Mouse (Mus musculus) stomach, embryonic 15.5 days (tissue): ENCODE results near the gene Hspe1. TPM values are rescaled to one million over a fixed set of nuclear protein-coding genes. Genes with fewer than 3 reads are reported as not detected.

ENCODE experiments used
- ATAC-seq: fragments of 200-750 bp; cut with Nextera tagmentation; 2 replicates; pipeline ENCODE4 v1.8.0; 2017; ENCODE audit warnings: low read depth, moderate number of reproducible peaks, moderate TSS enrichment; ENCODE audit not compliant: insufficient read depth, low FRiP score
- H3K27ac ChIP-seq: fragments of 300-500 bp; sonication (generic); 2 replicates; pipeline ENCODE4 v1.5.1; 2015; ENCODE audit warnings: mild to moderate bottlenecking, inconsistent platforms
- H3K27me3 ChIP-seq: fragments of 300-500 bp; sonication (generic); replicated peaks from 2 replicates; pipeline ENCODE4 v1.6.1; 2015; ENCODE audit warnings: inconsistent platforms
- H3K36me3 ChIP-seq: fragments of 300-500 bp; sonication (generic); 2 replicates; pipeline ENCODE4 v1.6.1; 2015; ENCODE audit warnings: inconsistent platforms
- H3K4me1 ChIP-seq: fragments of 300-500 bp; sonication (generic); 2 replicates; pipeline ENCODE4 v1.6.1; 2015; ENCODE audit warnings: inconsistent platforms
- H3K4me2 ChIP-seq: fragments of 300-500 bp; sonication (generic); 2 replicates; pipeline ENCODE4 v1.6.1; 2015; ENCODE audit warnings: mild to moderate bottlenecking, inconsistent platforms
- H3K4me3 ChIP-seq: fragments of 300-500 bp; sonication (generic); replicated peaks from 2 replicates; pipeline ENCODE4 v1.5.1; 2015; ENCODE audit warnings: inconsistent platforms
- H3K9ac ChIP-seq: fragments of 300-500 bp; sonication (generic); 2 replicates; pipeline ENCODE4 v1.6.1; 2015; ENCODE audit warnings: inconsistent platforms
- H3K9me3 ChIP-seq: fragments of 300-500 bp; sonication (generic); 2 replicates; pipeline ENCODE4 v1.6.1; 2016; ENCODE audit warnings: inconsistent platforms
- WGBS: fragments of 180-500 bp; shearing (Covaris S2); methylation state at CpG from one replicate; pipeline ENCODE4 v1.1.7; 2015; 5-methylcytosine and 5-hydroxymethylcytosine counted together
- polyA plus RNA-seq: library from polyadenylated mRNA; unstranded; fragments of >200 nt; fragmentation: Nextera tagmentation; extraction: Ambion mirVana; gene quantifications from 2 replicates; pipeline ENCODE4 v1.2.1, GENCODE M21; 2015

Hspe1 gene
- polyA plus RNA-seq = 499 and 561 TPM in 2 replicates

DNA sequence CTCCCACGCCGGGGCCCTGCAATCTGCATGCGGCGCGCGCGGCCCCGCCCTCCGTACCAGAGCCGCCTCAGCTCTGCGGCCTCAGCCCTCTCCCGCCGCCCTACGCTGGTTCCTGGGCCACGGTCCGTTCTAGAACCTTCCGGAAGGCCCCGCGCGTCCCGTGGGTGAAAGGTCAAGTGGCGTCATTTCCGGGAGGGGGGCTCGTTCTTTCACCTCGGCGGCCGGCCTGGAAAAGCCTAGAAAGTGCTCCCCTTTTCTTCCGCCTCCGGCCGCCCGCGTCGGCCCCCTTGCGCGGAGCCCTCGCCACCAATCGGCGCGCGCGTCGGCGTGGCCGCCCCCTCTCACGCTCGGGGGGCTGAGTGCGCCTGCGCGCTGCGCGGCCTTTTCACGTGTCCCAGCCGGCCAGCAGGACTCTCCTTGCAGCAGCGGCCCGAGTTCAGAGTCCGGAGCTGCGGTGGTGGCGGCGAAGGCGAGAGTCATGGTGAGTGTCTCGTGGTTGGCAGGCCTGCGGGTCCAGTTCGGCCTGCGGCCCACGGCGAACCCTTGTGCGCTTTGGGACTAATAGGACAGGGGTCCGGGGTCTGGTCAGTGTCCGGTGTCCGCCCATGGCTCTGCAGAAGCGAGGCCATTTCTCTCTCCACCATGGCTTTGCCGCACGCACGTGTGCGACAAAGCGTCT lies at the start of gene Hspe1, which contains the start of gene Hspd1:
Hspe1 (plus strand) TSS at position 201 of the 679 bp plus-strand sequence.
Hspd1 (minus strand) TSS at position 312 of the 679 bp plus-strand sequence.
- Histone ChIP-seq H3K27ac (peak within 1 kb of the TSS; percentile 96), H3K36me3 (peaks cover 14% of the 10 kb centered on the region), H3K4me2 (peak within 1 kb of the TSS; percentile 61), H3K4me1 (peaks cover 15% of the 10 kb centered on the region), H3K4me3 (peak within 1 kb of the TSS; percentile 98), H3K9me3 (no peaks in the 10 kb centered on the region), H3K9ac (peak within 1 kb of the TSS; percentile 95), H3K27me3 (no peaks in the 10 kb centered on the region)
- under 1% methylated on average over 72 of the region's 76 CpGs for WGBS
- peak; percentile 93 for ATAC-seq

DNA sequence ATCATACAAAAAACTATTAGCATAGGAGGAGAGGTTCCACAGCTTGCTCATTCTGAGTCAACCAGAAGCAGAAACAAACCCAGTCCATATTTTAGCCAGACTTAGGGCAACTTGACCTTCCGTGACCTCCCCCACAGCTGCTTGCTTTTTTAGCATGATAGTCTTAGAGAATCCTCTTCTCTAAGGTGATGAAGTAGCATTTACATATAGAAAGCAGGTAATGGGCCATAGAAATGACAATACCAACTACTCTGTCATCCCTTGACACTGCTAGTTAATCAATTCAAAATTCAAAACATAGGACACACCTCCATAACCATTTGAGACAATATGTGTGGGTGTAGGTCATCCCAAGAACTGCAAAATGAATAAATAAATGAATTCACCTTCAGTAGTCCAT lies 48.0 kb upstream of the Hspe1 start:
- Histone ChIP-seq H3K9ac (no peak overlapping the region), H3K27ac (no peak overlapping the region), H3K27me3 (no peaks in the 10 kb centered on the region), H3K4me1 (no peaks in the 10 kb centered on the region), H3K4me3 (no peak overlapping the region), H3K4me2 (no peak overlapping the region), H3K9me3 (no peaks in the 10 kb centered on the region), H3K36me3 (no peaks in the 10 kb centered on the region)
- ATAC-seq = no peak
- 83% methylated on average over 1 of the region's 1 CpGs for WGBS

DNA sequence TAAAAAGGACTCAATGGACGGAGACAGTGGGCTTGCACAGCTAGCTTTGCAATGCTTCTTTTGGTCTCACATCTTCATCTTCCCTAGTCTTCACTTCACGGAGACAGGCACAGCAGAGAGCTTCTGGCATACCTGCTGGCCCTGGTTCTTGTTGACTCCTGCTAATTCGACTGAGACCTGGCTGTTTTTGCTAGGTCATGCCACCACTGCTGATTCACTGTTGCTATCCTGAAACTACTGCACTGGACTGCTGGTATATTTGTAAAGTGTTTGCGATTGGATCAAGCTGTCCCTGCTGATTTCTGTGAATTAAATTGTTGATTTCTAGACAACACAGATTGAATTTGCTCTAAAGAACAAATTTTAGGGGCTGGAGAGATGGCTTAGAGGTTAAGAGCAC lies 46.2 kb upstream of the Hspe1 start:
- 82% methylated on average over 4 of the region's 4 CpGs for WGBS
- Histone ChIP-seq H3K27ac (no peak overlapping the region), H3K4me2 (no peak overlapping the region), H3K4me3 (no peak overlapping the region), H3K4me1 (no peaks in the 10 kb centered on the region), H3K9ac (no peak overlapping the region), H3K9me3 (no peaks in the 10 kb centered on the region), H3K36me3 (no peaks in the 10 kb centered on the region), H3K27me3 (no peaks in the 10 kb centered on the region)
- no peak for ATAC-seq

DNA sequence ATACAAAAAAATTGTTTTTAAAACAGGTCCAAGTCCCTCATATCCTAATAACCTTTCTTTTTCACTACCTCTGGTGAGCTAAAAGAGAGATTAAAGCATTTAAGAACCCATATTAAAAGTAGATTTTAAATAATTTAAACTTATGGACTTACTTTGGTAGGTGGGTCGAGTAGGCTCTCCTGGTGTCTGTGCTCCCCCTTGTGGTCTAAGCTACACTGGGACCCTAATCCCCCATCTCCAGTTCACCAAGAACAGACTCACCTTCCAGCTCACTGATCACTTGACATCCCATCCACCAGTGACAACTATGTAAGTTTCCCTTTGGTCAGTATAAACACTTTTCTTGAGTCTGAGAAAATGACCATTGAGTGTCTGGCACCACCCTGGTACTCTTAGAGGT lies 45.7 kb upstream of the Hspe1 start:
- Histone ChIP-seq H3K27ac (no peak overlapping the region), H3K9ac (no peak overlapping the region), H3K4me1 (no peaks in the 10 kb centered on the region), H3K36me3 (no peaks in the 10 kb centered on the region), H3K4me2 (no peak overlapping the region), H3K9me3 (no peaks in the 10 kb centered on the region), H3K27me3 (no peaks in the 10 kb centered on the region), H3K4me3 (no peak overlapping the region)
- no peak for ATAC-seq
- 69% methylated on average over 1 of the region's 1 CpGs for WGBS

DNA sequence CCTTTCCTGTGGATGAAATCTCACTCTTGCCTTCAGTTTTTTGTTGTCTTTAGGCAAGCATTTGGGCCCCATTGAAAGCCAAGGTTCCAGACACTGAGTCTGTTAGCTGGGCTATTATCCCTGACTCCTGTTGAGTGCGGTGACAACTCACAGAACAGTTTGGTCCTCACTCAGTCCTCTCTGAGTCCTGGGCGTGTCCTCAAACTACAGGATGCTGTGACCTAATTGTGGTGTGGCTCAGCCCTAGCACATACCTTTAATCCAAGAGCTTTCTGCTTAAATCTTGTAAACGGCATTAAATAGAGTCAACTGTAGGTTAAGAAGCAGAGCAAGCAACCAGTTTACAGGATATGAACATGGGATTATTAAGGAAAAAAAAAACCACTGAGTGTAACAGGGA lies 44.8 kb upstream of the Hspe1 start:
- ATAC-seq = no peak
- Histone ChIP-seq H3K4me1 (no peaks in the 10 kb centered on the region), H3K9me3 (no peaks in the 10 kb centered on the region), H3K4me3 (no peak overlapping the region), H3K27ac (no peak overlapping the region), H3K9ac (no peak overlapping the region), H3K4me2 (no peak overlapping the region), H3K36me3 (no peaks in the 10 kb centered on the region), H3K27me3 (no peaks in the 10 kb centered on the region)
- 74% methylated on average over 3 of the region's 3 CpGs for WGBS

DNA sequence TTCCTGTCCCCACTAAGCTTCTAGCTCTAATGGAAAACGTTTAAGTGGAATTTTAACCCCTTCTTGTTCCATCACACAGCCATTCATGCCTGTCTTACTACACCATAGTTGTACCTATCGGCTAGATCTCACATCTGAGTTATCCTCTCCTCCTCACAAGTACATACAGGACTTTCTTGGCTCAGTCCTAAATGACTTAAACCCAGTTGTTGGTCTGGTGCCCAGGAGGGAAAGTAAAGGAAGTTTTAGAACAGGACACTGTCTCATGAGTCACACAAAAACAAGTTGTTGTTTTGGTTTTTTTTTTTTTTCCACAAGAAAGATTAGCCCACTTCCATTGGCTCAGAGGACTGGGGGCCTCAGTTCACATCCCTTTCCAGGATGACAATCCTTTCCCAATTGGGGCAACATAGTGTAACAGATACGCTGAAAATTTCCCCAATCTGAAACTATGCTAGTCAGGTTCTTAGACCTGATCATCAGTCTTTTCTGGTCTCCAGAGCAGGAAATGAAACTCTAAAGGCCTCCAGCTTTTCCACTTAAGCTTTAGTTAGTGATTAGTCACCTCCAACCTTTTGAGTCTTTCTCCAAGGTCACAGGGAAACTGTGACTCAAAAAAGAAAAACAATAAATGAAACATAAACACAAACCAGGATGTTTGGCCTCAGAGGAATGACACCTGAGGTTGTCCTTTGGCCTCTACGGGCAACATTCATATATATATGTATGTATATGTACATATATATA lies 38.9 kb upstream of the Hspe1 start:
- no peak for ATAC-seq
- H3K4me2 ChIP-seq = no peak overlapping the region
- H3K36me3 ChIP-seq = no peaks in the 10 kb centered on the region
- no peak overlapping the region for H3K27ac ChIP-seq
- 0 out of 2 replicates have a peak, but pooled peaks cover 4% of the 10 kb centered on the region for H3K4me1 ChIP-seq
- H3K4me3 ChIP-seq = no peak overlapping the region
- no peak overlapping the region for H3K9ac ChIP-seq
- no peaks in the 10 kb centered on the region for H3K9me3 ChIP-seq
- 64% methylated on average over 4 of the region's 4 CpGs for WGBS
- no peaks in the 10 kb centered on the region for H3K27me3 ChIP-seq

DNA sequence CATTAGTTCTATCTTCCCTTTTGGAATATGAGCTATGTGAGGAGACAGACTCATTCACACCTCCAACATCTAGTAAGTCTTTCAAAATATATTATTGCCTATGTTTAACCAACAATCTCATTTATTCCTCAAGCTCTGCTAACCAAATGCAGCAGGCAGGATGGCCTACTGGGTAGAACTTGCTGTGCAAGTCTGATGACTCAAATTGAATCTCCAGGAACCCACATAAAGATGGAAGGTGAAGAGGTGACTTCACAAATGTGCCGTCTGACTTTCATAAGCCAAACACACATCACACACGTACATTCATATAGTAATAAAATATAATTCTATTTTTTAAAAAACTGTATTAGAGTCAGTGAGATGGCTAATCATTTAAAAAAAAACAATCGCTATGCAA lies 36.3 kb upstream of the Hspe1 start:
- H3K4me3 ChIP-seq = peak overlapping the region; percentile 68; the same call in 1 of the 2 replicates

DNA sequence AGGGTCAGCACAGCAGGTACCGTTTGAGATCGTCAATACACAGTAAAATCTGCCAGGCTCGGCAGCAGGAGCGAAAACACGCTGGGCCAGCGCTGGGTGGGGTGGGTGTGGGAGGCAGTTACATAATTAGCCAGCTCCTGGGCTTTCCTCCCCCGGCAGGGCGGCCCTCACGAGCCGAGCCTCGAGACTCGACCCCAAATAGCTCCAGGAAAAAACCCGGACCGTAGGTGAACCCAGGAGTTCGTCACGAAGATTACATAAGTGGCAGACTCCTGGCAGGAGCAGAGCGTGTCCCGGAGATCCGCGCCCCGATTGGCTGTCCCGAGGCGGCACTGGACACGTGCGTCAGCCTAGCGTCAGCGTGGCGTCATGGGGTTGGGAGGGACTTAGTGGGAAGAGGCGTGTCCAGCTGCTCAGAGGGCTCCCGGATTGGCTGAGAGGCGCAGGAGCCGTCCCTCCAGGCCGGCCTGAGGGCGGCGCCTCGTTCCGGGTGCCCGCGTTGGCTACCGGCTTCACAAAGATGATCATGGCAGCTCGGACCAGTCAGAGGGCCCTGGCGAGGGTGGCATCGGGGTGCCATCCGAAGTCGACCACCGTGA lies 35.5 kb upstream of the Hspe1 start, which contains the start of gene Coq10b:
Coq10b (plus strand) TSS at position 416 of the 599 bp plus-strand sequence.
- H3K27me3 ChIP-seq = no peaks in the 10 kb centered on the region
- WGBS = under 1% methylated on average over 46 of the region's 46 CpGs

More for the DNA sequence above, 36.3 kb upstream of the Hspe1 start:
- Histone ChIP-seq H3K9ac (0 out of 2 replicates have a peak overlapping the region, but pooled peaks have one; percentile 42), H3K4me2 (peak overlapping the region; percentile 86), H3K27me3 (no peaks in the 10 kb centered on the region), H3K4me1 (0 out of 2 replicates have a peak, but pooled peaks cover 4% of the 10 kb centered on the region), H3K36me3 (no peaks in the 10 kb centered on the region; the same call in 1 of the 2 replicates), H3K27ac (no peak overlapping the region), H3K9me3 (no peaks in the 10 kb centered on the region)
- no peak for ATAC-seq
- WGBS = 65% methylated on average over 3 of the region's 3 CpGs

DNA sequence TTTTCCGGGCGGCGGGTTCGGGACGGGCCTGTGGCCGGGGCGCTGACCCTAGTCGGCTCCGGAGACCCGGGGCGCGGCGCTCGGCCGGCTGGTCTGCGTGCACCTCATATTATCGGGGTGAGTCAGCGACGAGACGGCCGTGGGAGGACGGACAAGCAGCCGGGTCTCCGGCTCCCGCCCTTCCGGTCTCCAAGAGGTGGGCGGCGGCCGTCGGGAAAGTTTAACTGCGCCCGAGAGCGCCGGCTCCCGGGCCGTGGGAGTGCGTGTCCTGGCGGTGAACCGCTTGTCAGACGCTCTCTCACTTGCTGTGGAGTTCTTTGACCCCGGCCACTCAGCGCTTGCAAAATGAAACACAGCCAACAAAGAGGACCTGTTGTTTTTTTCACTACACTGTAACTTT lies 34.9 kb upstream of the Hspe1 start:
- 0 out of 2 replicates have a peak, but pooled peaks cover 4% of the 10 kb centered on the region for H3K4me1 ChIP-seq

More for the DNA sequence above, 35.5 kb upstream of the Hspe1 start, which contains the start of gene Coq10b:
- no peaks in the 10 kb centered on the region for H3K9me3 ChIP-seq
- H3K27ac ChIP-seq = peak within 1 kb of the TSS; percentile 81
- peak within 1 kb of the TSS; percentile 86 for H3K4me2 ChIP-seq
- peak within 1 kb of the TSS; percentile 68 for H3K4me3 ChIP-seq
- peak within 1 kb of the TSS; percentile 42 for H3K9ac ChIP-seq
- 0 out of 2 replicates have a peak, but pooled peaks cover 4% of the 10 kb centered on the region for H3K4me1 ChIP-seq
- H3K36me3 ChIP-seq = peaks cover 5% of the 10 kb centered on the region; the same call in 1 of the 2 replicates
- ATAC-seq = peak; percentile 100

DNA sequence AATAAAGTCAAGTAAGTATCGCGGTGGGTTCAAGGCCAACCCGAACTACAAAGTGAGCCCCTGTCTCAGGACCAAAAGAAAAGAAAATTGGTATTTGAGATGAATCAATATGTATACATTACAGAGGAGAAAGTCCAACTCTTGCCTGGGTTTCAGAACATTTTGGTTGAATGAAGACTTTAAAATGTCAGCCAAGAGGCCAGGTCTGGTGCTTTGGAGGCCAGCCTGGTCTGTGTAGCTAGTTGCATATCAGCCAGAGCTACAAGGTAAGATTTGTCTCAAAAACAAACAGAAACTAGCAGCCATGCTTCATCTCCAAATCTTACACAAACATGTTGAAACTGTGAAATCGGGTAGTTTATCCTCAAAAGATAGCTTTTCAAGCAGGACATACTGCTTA lies 34.3 kb upstream of the Hspe1 start:
- Histone ChIP-seq H3K4me3 (peak overlapping the region; percentile 68), H3K9ac (no peak overlapping the region), H3K36me3 (peaks cover 5% of the 10 kb centered on the region; the same call in 1 of the 2 replicates), H3K9me3 (no peaks in the 10 kb centered on the region), H3K4me2 (peak overlapping the region; percentile 58), H3K27me3 (no peaks in the 10 kb centered on the region), H3K4me1 (0 out of 2 replicates have a peak, but pooled peaks cover 4% of the 10 kb centered on the region), H3K27ac (no peak overlapping the region)
- no peak for ATAC-seq
- WGBS = 73% methylated on average over 4 of the region's 4 CpGs

More for the DNA sequence above, 34.9 kb upstream of the Hspe1 start:
- Histone ChIP-seq H3K4me2 (peak overlapping the region; percentile 58), H3K4me3 (peak overlapping the region; percentile 68), H3K27me3 (no peaks in the 10 kb centered on the region), H3K36me3 (peaks cover 5% of the 10 kb centered on the region; the same call in 1 of the 2 replicates), H3K9me3 (no peaks in the 10 kb centered on the region), H3K9ac (peak overlapping the region; percentile 29; the same call in 1 of the 2 replicates), H3K27ac (peak overlapping the region; percentile 81)
- WGBS = under 1% methylated on average over 42 of the region's 42 CpGs
- peak; percentile 74 for ATAC-seq

DNA sequence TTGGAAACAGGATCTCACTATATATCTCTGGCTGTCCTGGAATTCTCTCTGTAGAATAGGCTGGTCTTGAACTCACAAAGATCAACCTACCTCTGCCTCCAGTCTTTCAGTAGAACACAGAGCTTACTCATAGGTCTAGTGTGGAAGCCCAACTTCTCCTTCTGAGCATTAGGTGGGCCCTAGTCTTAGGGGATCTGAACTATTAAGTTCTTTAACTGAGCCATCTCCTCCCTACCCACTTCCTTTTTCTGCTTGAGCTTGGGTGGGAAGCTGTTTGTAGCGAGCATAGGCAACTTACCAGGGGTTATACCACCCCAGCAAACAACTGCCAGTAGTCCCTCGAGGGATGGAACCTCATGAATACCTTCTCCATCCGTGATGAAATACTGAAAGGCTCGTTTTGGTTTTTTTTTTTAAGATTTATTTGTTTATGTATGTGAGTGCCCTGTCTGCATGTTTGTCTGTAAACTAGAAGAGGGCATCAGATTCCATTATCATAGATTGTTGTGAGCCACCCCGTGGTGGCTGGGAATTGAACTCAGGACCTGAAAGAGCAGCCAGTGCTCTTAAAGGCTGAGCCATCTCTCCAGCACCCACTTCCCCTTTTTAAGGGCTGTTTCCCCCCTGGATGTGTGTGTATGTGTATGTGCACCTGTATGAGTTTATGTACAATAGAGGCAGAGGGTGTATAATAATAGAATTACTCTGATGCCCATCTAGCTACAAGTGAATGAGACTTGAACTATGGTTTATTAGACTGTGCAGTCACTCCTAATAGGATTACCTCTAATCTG lies 32.4 kb upstream of the Hspe1 start:
- H3K4me2 ChIP-seq = no peak overlapping the region

More for the DNA sequence above, 32.4 kb upstream of the Hspe1 start:
- H3K4me3 ChIP-seq = no peak overlapping the region
- WGBS = 79% methylated on average over 5 of the region's 5 CpGs
- H3K9me3 ChIP-seq = no peaks in the 10 kb centered on the region
- H3K4me1 ChIP-seq = 0 out of 2 replicates have a peak, but pooled peaks cover 4% of the 10 kb centered on the region
- no peak overlapping the region for H3K27ac ChIP-seq
- no peak for ATAC-seq
- H3K27me3 ChIP-seq = no peaks in the 10 kb centered on the region
- H3K36me3 ChIP-seq = peaks cover 5% of the 10 kb centered on the region; the same call in 1 of the 2 replicates
- no peak overlapping the region for H3K9ac ChIP-seq
